Mouse (Mus musculus): ENCODE measurements around the gene Rasgef1b. TPM values are rescaled to one million over a fixed set of nuclear protein-coding genes. Genes with fewer than 3 reads are reported as not detected.

Rasgef1b gene
- polyA plus RNA-seq, 1 experiment from 2014 or later: 83.7 TPM

DNA sequence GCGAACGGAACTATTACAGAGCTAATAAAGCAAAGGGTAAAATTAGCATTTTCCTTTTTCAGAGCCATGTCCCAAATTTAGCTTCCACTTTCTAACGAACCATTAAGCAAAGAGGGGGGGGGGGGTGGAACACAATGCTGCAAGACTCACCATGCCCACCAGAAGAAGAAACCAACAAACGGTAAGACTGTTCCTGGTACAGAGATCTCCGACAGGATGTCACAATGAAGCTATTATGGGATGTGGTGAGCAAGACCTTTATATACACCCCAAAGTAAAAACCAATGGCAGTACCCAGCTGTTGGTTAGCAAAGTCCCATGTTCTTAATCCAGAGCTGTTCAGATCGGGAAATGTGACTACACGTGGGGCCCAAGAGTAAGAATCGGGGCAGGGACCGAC is 226.2 kb downstream of the Rasgef1b start:
- Histone ChIP-seq H3K4me3 (ENCODE audit: low read depth, low read length) (no peak overlapping the region), H3K9me3 (ENCODE audit: control insufficient read depth, low read length) (no peaks in the 10 kb centered on the region), H3K4me2 (ENCODE audit: low read depth, low read length) (no peak overlapping the region), H3K27ac (ENCODE audit: low read depth, low read length) (no peak overlapping the region), H3K27me3 (ENCODE audit: control insufficient read depth, insufficient read depth, low read length) (no peaks in the 10 kb centered on the region), H3K9ac (replicated peaks; ENCODE audit: low read depth, low read length) (no peak overlapping the region), H3K36me3 (ENCODE audit: control insufficient read depth, insufficient read depth, low read length) (no peaks in the 10 kb centered on the region), H3K4me1 (ENCODE audit: control insufficient read depth, insufficient read depth, low read length) (no peaks in the 10 kb centered on the region)
- WGBS: 81% methylated on average over 9 of the region's 9 CpGs
- no peak for ATAC-seq (ENCODE audit: low read depth)

DNA sequence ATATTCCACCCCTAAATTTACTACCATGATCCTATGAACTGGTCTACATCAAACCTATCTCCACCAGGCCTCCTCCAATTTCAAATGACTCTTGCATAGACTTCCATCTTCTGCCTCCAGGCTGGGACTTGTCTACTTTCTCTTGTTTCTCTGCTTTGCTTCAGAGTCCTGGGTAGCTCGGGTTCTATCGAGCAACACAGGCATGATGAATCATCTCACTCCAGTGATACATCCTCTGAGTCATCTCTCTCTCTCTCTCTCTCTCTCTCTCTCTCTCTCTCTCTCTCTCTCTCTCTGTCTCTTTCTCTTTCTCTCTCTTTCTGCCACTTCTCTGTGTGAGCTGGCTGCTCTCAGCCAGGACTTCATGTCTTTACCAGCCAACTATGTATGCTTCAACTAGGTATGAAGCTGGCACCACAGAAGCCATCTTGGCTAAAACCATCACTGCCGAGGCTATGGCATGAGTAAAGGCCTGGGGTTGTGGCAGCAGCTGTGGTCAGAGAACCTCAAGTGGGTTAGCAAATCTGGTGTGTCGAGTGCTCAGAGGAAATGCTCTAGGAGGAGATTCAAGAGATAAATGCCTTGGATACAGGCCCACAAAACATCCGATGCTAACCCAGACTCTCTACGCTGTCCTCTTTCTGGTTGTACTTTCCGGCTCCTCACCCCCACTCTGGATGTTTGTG is 229.3 kb downstream of the Rasgef1b start:
- no peaks in the 10 kb centered on the region for H3K36me3 ChIP-seq (ENCODE audit: control insufficient read depth, insufficient read depth, low read length)
- 90% methylated on average over 7 of the region's 7 CpGs for WGBS
- H3K9me3 ChIP-seq (ENCODE audit: control insufficient read depth, low read length): no peaks in the 10 kb centered on the region
- no peak overlapping the region for H3K27ac ChIP-seq (ENCODE audit: low read depth, low read length)
- no peak for ATAC-seq (ENCODE audit: low read depth)
- H3K4me1 ChIP-seq (ENCODE audit: control insufficient read depth, insufficient read depth, low read length): peaks cover 4% of the 10 kb centered on the region; the same call in 1 of the 2 replicates
- no peak overlapping the region for H3K4me3 ChIP-seq (ENCODE audit: low read depth, low read length)
- H3K4me2 ChIP-seq (ENCODE audit: low read depth, low read length): no peak overlapping the region
- no peaks in the 10 kb centered on the region for H3K27me3 ChIP-seq (ENCODE audit: control insufficient read depth, insufficient read depth, low read length)
- no peak overlapping the region for H3K9ac ChIP-seq (replicated peaks; ENCODE audit: low read depth, low read length)

DNA sequence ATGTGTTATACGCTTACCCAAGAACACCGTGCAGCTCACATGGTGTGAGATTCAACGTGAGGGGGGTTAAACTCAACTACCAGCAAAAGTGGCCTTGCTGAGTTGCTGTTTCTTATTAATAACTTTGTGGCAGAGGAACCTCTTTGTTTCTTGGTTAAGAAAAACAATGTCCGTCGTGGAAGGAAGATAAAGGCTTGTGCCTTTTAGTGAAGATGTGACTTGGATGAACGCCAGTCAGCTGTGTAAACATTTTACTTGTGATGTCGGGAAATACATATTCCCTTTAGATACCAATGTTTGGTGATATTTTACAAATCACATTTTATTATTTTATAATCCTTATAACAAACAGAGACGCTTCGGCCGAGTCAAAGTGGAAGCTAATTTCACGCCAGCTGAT is 231.0 kb downstream of the Rasgef1b start:
- H3K27ac ChIP-seq (ENCODE audit: low read depth, low read length): no peak overlapping the region
- no peaks in the 10 kb centered on the region for H3K27me3 ChIP-seq (ENCODE audit: control insufficient read depth, insufficient read depth, low read length)
- H3K4me2 ChIP-seq (ENCODE audit: low read depth, low read length): no peak overlapping the region
- ATAC-seq (ENCODE audit: low read depth): no peak
- peaks cover 4% of the 10 kb centered on the region; the same call in 1 of the 2 replicates for H3K4me1 ChIP-seq (ENCODE audit: control insufficient read depth, insufficient read depth, low read length)
- no peaks in the 10 kb centered on the region for H3K36me3 ChIP-seq (ENCODE audit: control insufficient read depth, insufficient read depth, low read length)
- H3K9ac ChIP-seq (replicated peaks; ENCODE audit: low read depth, low read length): no peak overlapping the region
- no peak overlapping the region for H3K4me3 ChIP-seq (ENCODE audit: low read depth, low read length)
- WGBS: 76% methylated on average over 11 of the region's 11 CpGs
- no peaks in the 10 kb centered on the region for H3K9me3 ChIP-seq (ENCODE audit: control insufficient read depth, low read length)

DNA sequence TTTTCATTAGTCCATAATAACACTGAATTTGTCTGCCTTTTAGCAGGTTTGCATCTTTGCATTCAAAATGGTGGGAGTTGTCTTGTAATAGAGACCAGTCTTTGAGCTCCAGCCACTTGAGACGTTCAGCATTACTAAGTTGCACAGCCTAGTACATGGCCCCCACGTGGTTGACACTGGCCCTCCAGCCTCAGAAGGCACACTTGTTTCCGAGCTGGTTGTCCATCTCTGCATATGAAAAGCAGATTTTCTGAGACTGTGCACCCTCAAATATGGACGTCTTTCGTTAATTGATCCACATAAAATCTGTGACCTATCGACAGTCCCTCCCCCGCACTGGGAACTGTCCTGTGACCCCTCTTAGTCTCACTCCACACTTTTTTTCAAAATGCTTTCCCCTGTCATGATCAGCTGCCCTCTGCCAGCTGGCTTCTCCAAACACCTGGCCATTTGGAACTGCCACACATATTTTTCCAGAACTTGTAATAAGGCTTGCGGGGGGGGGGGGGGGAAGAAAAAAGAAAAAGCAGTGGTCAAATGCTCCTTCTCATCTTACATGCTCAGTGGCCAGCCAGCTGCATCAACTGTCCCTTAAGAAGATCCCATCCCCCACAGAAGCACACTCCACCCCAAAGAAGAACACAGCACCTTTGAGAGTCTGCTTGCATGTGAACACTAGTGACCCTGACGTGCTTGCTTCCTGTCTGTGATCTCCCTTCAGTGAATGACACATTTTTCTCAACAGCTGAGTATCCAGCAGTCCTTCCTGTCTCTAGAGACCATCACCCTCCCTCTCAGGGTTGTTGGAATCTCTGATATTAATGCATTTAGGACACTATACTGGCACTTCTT is 231.7 kb downstream of the Rasgef1b start:
- Histone ChIP-seq H3K9ac (replicated peaks; ENCODE audit: low read depth, low read length) (no peak overlapping the region), H3K27me3 (ENCODE audit: control insufficient read depth, insufficient read depth, low read length) (no peaks in the 10 kb centered on the region), H3K4me3 (ENCODE audit: low read depth, low read length) (no peak overlapping the region), H3K4me2 (ENCODE audit: low read depth, low read length) (no peak overlapping the region), H3K9me3 (ENCODE audit: control insufficient read depth, low read length) (no peaks in the 10 kb centered on the region), H3K36me3 (ENCODE audit: control insufficient read depth, insufficient read depth, low read length) (no peaks in the 10 kb centered on the region), H3K4me1 (ENCODE audit: control insufficient read depth, insufficient read depth, low read length) (peaks cover 4% of the 10 kb centered on the region; the same call in 1 of the 2 replicates), H3K27ac (ENCODE audit: low read depth, low read length) (no peak overlapping the region)
- 72% methylated on average over 9 of the region's 9 CpGs for WGBS
- no peak for ATAC-seq (ENCODE audit: low read depth)

DNA sequence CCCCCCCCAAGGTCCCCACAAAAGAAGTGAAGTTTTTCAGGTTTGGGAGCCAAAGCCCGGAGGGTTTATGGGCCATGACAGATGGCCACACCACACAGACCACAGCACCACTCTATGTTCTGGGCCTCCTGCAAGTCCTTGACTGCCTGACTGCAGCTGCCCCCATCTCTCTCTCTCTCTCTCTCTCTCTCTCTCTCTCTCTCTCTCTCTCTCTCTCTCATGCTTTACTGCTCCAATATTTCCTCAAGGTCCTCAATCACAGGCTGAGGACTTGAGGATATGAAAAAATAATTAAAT is 232.8 kb downstream of the Rasgef1b start:
- ATAC-seq (ENCODE audit: low read depth): 0 out of 2 replicates have a peak, but pooled peaks have one; percentile 28
- Histone ChIP-seq H3K27me3 (ENCODE audit: control insufficient read depth, insufficient read depth, low read length) (no peaks in the 10 kb centered on the region), H3K9ac (replicated peaks; ENCODE audit: low read depth, low read length) (no peak overlapping the region), H3K4me2 (ENCODE audit: low read depth, low read length) (no peak overlapping the region), H3K27ac (ENCODE audit: low read depth, low read length) (no peak overlapping the region), H3K36me3 (ENCODE audit: control insufficient read depth, insufficient read depth, low read length) (no peaks in the 10 kb centered on the region), H3K4me3 (ENCODE audit: low read depth, low read length) (no peak overlapping the region), H3K9me3 (ENCODE audit: control insufficient read depth, low read length) (no peaks in the 10 kb centered on the region), H3K4me1 (ENCODE audit: control insufficient read depth, insufficient read depth, low read length) (peaks cover 4% of the 10 kb centered on the region; the same call in 1 of the 2 replicates)
- 5% methylated on average over 1 of the region's 1 CpGs for WGBS

DNA sequence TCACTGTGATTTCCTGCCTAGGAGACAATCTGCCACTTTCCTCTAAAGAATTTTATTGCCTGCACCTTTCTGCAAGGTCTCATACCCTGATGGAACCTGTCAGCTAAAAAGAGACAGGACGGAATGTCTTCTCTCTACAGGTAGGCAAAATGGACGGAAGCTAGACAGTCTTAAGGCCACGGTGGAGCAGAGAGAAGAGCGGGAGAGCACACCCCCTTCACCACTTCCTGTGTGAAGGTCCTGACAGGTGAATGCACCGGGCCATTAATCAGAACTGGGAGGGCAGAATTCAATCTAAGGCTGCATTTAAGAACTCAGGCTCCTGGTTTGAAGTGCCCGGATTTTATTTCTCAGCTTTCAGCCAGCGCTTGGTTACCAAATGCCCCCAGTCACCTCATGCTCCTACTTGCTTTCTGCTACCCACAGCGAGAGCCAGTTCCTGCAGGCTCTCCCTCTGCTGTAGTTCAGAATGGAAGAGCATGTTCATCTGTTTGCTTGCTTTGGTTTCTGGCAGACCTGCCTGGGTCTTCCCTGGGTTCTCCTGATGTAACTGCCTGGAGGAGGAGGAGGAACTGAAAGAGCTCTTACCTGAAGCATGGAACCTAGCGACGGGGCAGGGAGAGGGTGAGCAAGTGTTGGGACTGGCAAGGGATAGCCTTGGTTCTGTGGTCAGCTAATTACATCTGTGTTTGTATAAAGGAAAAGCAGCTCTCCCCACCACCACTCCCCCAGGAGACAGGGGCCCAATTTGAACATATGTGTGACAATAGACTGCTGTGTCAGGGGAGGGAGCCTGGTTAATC is 233.3 kb downstream of the Rasgef1b start:
- no peak overlapping the region for H3K9ac ChIP-seq (replicated peaks; ENCODE audit: low read depth, low read length)
- H3K9me3 ChIP-seq (ENCODE audit: control insufficient read depth, low read length): no peaks in the 10 kb centered on the region
- H3K4me2 ChIP-seq (ENCODE audit: low read depth, low read length): no peak overlapping the region
- 63% methylated on average over 10 of the region's 10 CpGs for WGBS
- no peak overlapping the region for H3K4me3 ChIP-seq (ENCODE audit: low read depth, low read length)
- no peaks in the 10 kb centered on the region for H3K27me3 ChIP-seq (ENCODE audit: control insufficient read depth, insufficient read depth, low read length)
- H3K36me3 ChIP-seq (ENCODE audit: control insufficient read depth, insufficient read depth, low read length): no peaks in the 10 kb centered on the region
- 0 out of 2 replicates have a peak, but pooled peaks have one; percentile 16 for ATAC-seq (ENCODE audit: low read depth)
- peaks cover 4% of the 10 kb centered on the region; the same call in 1 of the 2 replicates for H3K4me1 ChIP-seq (ENCODE audit: control insufficient read depth, insufficient read depth, low read length)
- H3K27ac ChIP-seq (ENCODE audit: low read depth, low read length): no peak overlapping the region

DNA sequence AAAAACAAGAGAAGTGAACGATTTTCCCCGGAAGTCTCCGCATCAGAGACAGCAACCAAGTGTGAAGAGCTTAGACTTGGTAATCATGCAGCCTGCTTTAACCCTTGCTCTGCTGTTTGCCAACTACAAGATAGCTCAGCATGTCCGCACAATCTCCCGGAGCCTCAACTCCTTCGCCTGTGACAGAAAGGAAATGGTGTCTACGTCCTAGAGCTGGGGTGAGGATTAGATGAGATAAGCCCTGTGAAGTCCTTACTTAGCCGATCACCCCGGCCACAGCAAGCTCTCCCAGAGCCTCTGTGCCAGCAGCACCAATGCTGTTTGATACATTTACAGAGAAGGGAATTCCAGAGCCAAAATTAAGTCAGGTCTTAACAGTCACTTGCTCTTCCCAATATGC is 235.0 kb downstream of the Rasgef1b start:
- Histone ChIP-seq H3K9me3 (ENCODE audit: control insufficient read depth, low read length) (no peaks in the 10 kb centered on the region), H3K9ac (replicated peaks; ENCODE audit: low read depth, low read length) (no peak overlapping the region), H3K27me3 (ENCODE audit: control insufficient read depth, insufficient read depth, low read length) (no peaks in the 10 kb centered on the region), H3K27ac (ENCODE audit: low read depth, low read length) (no peak overlapping the region), H3K4me2 (ENCODE audit: low read depth, low read length) (no peak overlapping the region), H3K36me3 (ENCODE audit: control insufficient read depth, insufficient read depth, low read length) (no peaks in the 10 kb centered on the region), H3K4me3 (ENCODE audit: low read depth, low read length) (no peak overlapping the region), H3K4me1 (ENCODE audit: control insufficient read depth, insufficient read depth, low read length) (peaks cover 4% of the 10 kb centered on the region; the same call in 1 of the 2 replicates)
- 80% methylated on average over 9 of the region's 9 CpGs for WGBS
- ATAC-seq (ENCODE audit: low read depth): no peak

DNA sequence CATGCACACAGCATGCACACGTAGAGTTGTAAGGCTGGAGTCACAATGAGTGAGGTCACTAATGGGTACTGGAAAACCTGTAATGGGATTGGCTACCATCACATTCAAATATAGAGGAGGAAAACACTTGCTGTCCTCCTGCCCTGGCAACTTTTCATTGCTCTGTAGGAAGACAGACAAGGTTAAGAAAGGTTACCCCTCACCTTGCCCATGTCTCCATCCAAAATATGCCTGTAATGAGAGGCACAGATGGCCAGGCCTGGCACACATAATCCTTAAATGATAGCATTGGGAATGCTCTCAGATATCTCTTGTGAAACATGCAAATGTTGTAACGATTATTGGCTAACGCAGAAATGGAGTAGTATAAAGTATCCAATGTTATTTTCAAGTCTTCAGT is 235.8 kb downstream of the Rasgef1b start:
- H3K4me1 ChIP-seq (ENCODE audit: control insufficient read depth, insufficient read depth, low read length): peaks cover 4% of the 10 kb centered on the region; the same call in 1 of the 2 replicates
- no peak overlapping the region for H3K4me3 ChIP-seq (ENCODE audit: low read depth, low read length)
- 69% methylated on average over 3 of the region's 3 CpGs for WGBS
- no peak overlapping the region for H3K9ac ChIP-seq (replicated peaks; ENCODE audit: low read depth, low read length)
- H3K4me2 ChIP-seq (ENCODE audit: low read depth, low read length): no peak overlapping the region
- H3K9me3 ChIP-seq (ENCODE audit: control insufficient read depth, low read length): no peaks in the 10 kb centered on the region
- no peaks in the 10 kb centered on the region for H3K36me3 ChIP-seq (ENCODE audit: control insufficient read depth, insufficient read depth, low read length)
- no peak for ATAC-seq (ENCODE audit: low read depth)
- no peaks in the 10 kb centered on the region for H3K27me3 ChIP-seq (ENCODE audit: control insufficient read depth, insufficient read depth, low read length)
- H3K27ac ChIP-seq (ENCODE audit: low read depth, low read length): no peak overlapping the region

Data from neural tube, embryonic 14.5 days (tissue).